Mouse (Mus musculus) spleen, adult 2 months (tissue): ENCODE measurements at regions not wholly inside any gene's neighbourhood (a gene's known extent, or its start where the extent isn't known, plus 50 kb on each side); places are given as distances from the start of the nearest gene placed in this dataset.

Source experiments
- CTCF ChIP-seq: fragments of 200-500 bp; IDR thresholded peaks from 2 replicates; pipeline ENCODE4 v1.5.1; 2011; ENCODE audit warnings: mild to moderate bottlenecking, inconsistent platforms; ENCODE audit not compliant: insufficient read depth, insufficient read length, insufficient replicate concordance; ENCODE audit errors: extremely low read depth
- POLR2A ChIP-seq: fragments of 200-500 bp; IDR thresholded peaks from 2 replicates; pipeline ENCODE4 v1.6.1; 2011; ENCODE audit warnings: low read depth, low read length, inconsistent platforms

- TF ChIP-seq CTCF: no peak
- no peak for TF ChIP-seq POLR2A
Observed at GRCm38 (mm10) chr5:85915000-85915399, 150.4 kb downstream of the Cenpc1 start.
